Mouse (Mus musculus) stomach, postnatal 0 days (tissue): ENCODE data around the gene Cct3. TPM values are rescaled to one million over a fixed set of nuclear protein-coding genes. Genes with fewer than 3 reads are reported as not detected.

Source experiments
- ATAC-seq: fragments of 200-750 bp; cut with Nextera tagmentation; 2 replicates; pipeline ENCODE4 v1.8.0; 2017; ENCODE audit not compliant: low FRiP score, low TSS enrichment
- DNase-seq: peaks from one replicate; pipeline ENCODE4 v3.0.0-alpha.2; 2016; ENCODE audit warnings: low spot score
- H3K27ac ChIP-seq: fragments of 300-500 bp; sonication (generic); replicated peaks from 2 replicates; pipeline ENCODE4 v1.5.1; 2014; ENCODE audit warnings: mild to moderate bottlenecking, control low read depth
- H3K27me3 ChIP-seq: fragments of 300-500 bp; sonication (generic); 2 replicates; pipeline ENCODE4 v1.6.1; 2014; ENCODE audit warnings: low read length; ENCODE audit not compliant: control insufficient read depth, insufficient read depth
- H3K36me3 ChIP-seq: fragments of 300-500 bp; sonication (generic); 2 replicates; pipeline ENCODE4 v1.6.1; 2014; ENCODE audit warnings: low read length, mixed read lengths; ENCODE audit not compliant: control insufficient read depth, insufficient read depth
- H3K4me1 ChIP-seq: fragments of 300-500 bp; sonication (generic); replicated peaks from 2 replicates; pipeline ENCODE4 v1.6.1; 2014; ENCODE audit warnings: antibody characterized with exemption; ENCODE audit not compliant: control insufficient read depth, insufficient read depth
- H3K4me2 ChIP-seq: fragments of 300-500 bp; sonication (generic); replicated peaks from 2 replicates; pipeline ENCODE4 v1.6.1; 2014; ENCODE audit warnings: low read depth, mild to moderate bottlenecking, control low read depth, moderate library complexity
- H3K4me3 ChIP-seq: fragments of 300-500 bp; sonication (generic); 2 replicates; pipeline ENCODE4 v1.5.1; 2014; ENCODE audit warnings: low read depth, low read length, control low read depth
- H3K9ac ChIP-seq: fragments of 300-500 bp; sonication (generic); 2 replicates; pipeline ENCODE4 v1.6.1; 2014; ENCODE audit warnings: mild to moderate bottlenecking, low read length, control low read depth, mixed read lengths
- H3K9me3 ChIP-seq: fragments of 300-500 bp; sonication (generic); 2 replicates; pipeline ENCODE4 v1.6.1; 2016; ENCODE audit warnings: low read length; ENCODE audit not compliant: control insufficient read depth
- CTCF ChIP-seq: IDR thresholded peaks from 2 replicates; pipeline ENCODE4 v1.5.1; 2016; ENCODE audit warnings: antibody characterized with exemption, low read depth, mild to moderate bottlenecking, moderate library complexity
- EP300 ChIP-seq: optimal IDR thresholded peaks from 2 replicates; pipeline ENCODE3; 2016; ENCODE audit warnings: antibody characterized with exemption
- WGBS: fragments of 180-500 bp; shearing (Covaris S2); extraction: QIAGEN DNeasy Blood & Tissue Kit; methylation state at CpG from one replicate; pipeline ENCODE4 v1.1.7; 2014; 5-methylcytosine and 5-hydroxymethylcytosine counted together
- polyA plus RNA-seq: library from polyadenylated mRNA; unstranded; fragments of >200 nt; fragmentation: Nextera tagmentation; extraction: Ambion mirVana; gene quantifications from 2 replicates; pipeline ENCODE4 v1.2.1, GENCODE M21; 2015

Cct3 gene
- polyA plus RNA-seq, 1 experiment from 2014 or later: 233 TPM

DNA sequence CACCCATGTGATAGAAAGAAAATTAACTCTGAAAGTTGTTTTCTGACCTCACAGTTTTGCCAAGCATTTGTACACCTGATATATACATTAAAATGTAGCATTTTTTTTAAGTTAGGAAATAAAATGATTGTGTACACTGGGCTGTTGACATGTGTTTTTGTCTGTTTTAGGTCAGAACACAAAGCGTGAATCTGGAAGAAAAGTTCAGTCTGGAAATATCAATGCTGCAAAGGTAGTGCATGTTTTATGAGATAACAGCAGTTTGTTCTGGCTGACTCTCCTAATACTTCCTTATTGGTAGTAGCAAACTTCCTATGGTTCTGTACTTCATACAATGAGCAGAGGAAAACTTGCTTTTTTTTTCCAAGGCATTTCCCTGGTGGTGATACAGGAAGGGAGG lies 2.3 kb downstream of the Cct3 start:
- no peak overlapping the region for H3K4me3 ChIP-seq

DNA sequence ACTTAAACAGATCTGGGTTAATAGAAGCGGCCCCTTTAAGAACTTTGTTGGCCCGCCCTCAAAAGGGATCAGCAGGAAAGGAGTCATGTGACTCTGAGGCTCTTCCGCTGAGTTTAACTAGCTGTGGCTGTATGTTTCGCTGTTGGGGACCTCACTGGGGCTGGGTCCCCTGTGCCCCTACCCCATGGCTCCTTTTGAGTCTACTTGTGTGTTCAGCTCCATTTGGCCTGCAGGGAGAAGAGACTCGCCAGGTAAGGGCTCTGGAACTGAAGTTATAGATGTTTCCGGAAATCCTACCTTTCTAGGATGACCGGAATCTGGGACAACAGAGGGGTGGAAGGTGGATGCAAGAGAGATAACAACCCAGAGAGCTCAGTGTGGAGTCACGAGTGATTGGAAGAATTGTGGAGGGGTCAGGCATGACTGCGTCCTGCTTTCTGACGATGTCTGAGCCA lies 28.1 kb downstream of the Cct3 start, which contains the start of gene Glmp:
Glmp (plus strand) TSS at position 73 of the 455 bp plus-strand sequence.
- Histone ChIP-seq H3K9me3 (no peaks in the 10 kb centered on the region), H3K27me3 (no peaks in the 10 kb centered on the region), H3K9ac (peak within 1 kb of the TSS; percentile 76), H3K27ac (peak within 1 kb of the TSS; percentile 41; the same call in 1 of the 2 replicates), H3K4me2 (peak within 1 kb of the TSS; percentile 91), H3K36me3 (peaks cover 22% of the 10 kb centered on the region), H3K4me1 (peaks cover 3% of the 10 kb centered on the region; the same call in 1 of the 2 replicates), H3K4me3 (peak within 1 kb of the TSS; percentile 79)
- under 1% methylated on average over 10 of the region's 10 CpGs for WGBS
- TF ChIP-seq CTCF (no peak), EP300 (no peak)
- peak; percentile 68 for DNase-seq
- peak; percentile 78 for ATAC-seq

More for the DNA sequence above, 2.3 kb downstream of the Cct3 start:
- H3K9ac ChIP-seq: no peak overlapping the region
- no peak overlapping the region for H3K27ac ChIP-seq
- no peaks in the 10 kb centered on the region for H3K9me3 ChIP-seq
- TF ChIP-seq CTCF (no peak), EP300 (no peak)
- no peaks in the 10 kb centered on the region for H3K27me3 ChIP-seq
- H3K4me2 ChIP-seq: no peak overlapping the region
- DNase-seq (no peak), ATAC-seq (no peak)
- no peaks in the 10 kb centered on the region for H3K4me1 ChIP-seq
- WGBS: 73% methylated on average over 1 of the region's 1 CpGs
- peaks cover 18% of the 10 kb centered on the region for H3K36me3 ChIP-seq

DNA sequence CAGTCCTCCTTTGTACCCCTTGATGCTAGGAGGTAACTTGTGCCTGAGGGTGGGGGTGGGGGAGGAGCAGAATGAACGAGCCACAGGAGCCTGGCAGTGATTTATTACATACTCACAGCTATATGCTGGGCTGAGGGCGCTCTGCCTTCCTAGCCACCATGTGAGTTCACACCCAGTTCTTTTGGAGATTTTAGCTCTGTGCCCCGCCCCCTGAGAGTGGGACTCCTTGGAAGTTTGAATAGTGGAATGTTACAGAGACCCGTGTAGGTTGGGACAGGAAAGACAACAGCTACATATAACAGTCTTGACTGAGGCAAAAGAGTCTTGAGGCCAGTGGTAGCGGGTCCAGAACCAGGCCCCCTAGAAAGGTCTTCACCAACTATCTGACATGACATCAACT lies 32.0 kb downstream of the Cct3 start:
- no peak overlapping the region for H3K4me3 ChIP-seq
- 53% methylated on average over 5 of the region's 5 CpGs for WGBS

DNA sequence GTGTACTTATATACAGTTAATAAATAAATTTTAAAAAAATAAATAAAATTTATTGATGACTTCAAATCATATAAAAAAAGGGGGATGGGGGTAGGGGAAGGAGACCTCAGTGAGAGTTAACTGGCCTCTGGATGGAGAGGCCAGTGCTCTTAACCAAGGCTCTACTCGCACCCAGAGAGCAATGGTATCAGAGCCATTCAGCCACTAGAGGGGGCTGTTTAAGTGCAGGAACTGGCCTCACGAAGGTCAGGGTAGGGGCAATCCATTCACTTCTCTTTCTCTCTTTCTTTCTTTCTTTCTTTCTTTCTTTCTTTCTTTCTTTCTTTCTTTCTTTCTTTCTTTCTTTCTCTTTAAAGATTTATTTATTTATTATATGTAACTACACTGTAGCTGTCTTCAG lies 34.4 kb downstream of the Cct3 start:
- H3K4me1 ChIP-seq: no peaks in the 10 kb centered on the region
- ATAC-seq: no peak
- no peaks in the 10 kb centered on the region for H3K27me3 ChIP-seq
- H3K36me3 ChIP-seq: peaks cover 9% of the 10 kb centered on the region
- 42% methylated on average over 2 of the region's 2 CpGs for WGBS
- DNase-seq: peak; percentile 61
- no peak overlapping the region for H3K4me3 ChIP-seq
- no peak overlapping the region for H3K4me2 ChIP-seq
- TF ChIP-seq CTCF: peak; percentile 74
- no peak for TF ChIP-seq EP300
- H3K27ac ChIP-seq: no peak overlapping the region
- H3K9me3 ChIP-seq: no peaks in the 10 kb centered on the region
- H3K9ac ChIP-seq: no peak overlapping the region

More for the DNA sequence above, 32.0 kb downstream of the Cct3 start:
- no peak for DNase-seq
- peaks cover 9% of the 10 kb centered on the region for H3K36me3 ChIP-seq
- TF ChIP-seq CTCF (no peak), EP300 (no peak)
- H3K4me1 ChIP-seq: peaks cover 3% of the 10 kb centered on the region; the same call in 1 of the 2 replicates
- H3K27me3 ChIP-seq: no peaks in the 10 kb centered on the region
- H3K4me2 ChIP-seq: no peak overlapping the region
- H3K9me3 ChIP-seq: no peaks in the 10 kb centered on the region
- no peak overlapping the region for H3K27ac ChIP-seq
- ATAC-seq: no peak
- no peak overlapping the region for H3K9ac ChIP-seq

DNA sequence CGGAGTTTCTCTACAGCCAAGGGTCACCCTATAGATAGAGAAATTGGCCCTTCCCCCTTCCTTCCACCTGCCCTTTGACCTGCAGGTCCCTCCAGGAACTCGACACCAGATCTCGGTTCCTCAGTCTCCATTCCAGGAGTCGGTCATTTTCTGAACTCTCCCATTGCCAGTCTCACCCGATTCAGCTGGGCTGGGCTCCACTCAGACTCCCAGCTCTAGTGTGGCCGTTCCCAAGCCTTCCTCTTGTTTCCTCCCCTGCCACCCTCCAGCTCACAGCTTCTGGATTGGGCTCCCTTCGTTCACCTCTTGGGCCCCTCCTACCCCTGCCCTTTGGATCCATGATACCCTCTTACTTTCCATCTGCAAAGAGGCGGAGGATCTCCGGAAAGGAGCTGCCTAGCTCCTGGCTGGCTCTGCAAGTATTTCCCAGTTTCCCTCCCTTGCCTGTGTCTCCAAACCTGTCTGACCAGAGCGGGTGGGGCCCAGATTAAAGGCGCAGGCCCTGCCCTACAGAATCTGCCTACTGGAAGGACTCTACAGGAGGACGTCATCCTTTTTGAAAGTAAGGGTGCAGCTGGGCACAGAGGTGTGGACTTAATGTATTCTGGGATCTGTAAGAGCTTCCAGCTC lies 37.2 kb downstream of the Cct3 start:
- H3K9ac ChIP-seq: peak overlapping the region; percentile 63
- H3K27ac ChIP-seq: peak overlapping the region; percentile 95
- no peak for TF ChIP-seq CTCF
- peak; percentile 77 for TF ChIP-seq EP300
- ATAC-seq (peak; percentile 84), DNase-seq (peak; percentile 91)
- H3K36me3 ChIP-seq: peaks cover 6% of the 10 kb centered on the region; the same call in 1 of the 2 replicates
- peak overlapping the region; percentile 37 for H3K4me3 ChIP-seq
- no peaks in the 10 kb centered on the region for H3K9me3 ChIP-seq
- 38% methylated on average over 12 of the region's 12 CpGs for WGBS
- no peaks in the 10 kb centered on the region for H3K27me3 ChIP-seq
- H3K4me1 ChIP-seq: peaks cover 3% of the 10 kb centered on the region; the same call in 1 of the 2 replicates
- peak overlapping the region; percentile 52 for H3K4me2 ChIP-seq

DNA sequence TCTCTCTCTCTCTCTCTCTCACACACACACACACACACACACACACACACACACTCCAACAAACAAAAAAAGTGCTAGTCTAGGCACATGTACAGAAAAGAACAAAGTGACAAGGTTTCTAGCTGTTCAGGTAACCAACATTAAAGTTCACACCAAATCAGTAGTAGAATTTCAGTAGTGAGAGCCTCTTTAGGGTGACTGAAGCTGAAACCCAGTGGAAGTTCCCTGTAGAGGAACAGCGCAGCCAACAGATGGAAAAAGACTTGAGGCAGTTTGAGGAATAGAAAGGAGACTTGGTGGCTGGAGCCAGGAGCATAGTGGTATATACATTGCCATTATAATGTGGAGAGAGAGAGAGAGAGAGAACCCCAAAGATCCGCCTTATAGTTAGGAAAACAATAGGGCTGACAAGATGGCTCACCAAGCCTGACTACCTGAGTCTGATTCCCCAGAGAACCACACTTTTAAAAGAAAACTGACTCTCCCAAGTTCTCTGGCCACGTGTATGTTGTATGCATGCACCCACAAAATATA lies 38.1 kb downstream of the Cct3 start:
- no peaks in the 10 kb centered on the region for H3K27me3 ChIP-seq
- no peak for TF ChIP-seq CTCF
- no peak for TF ChIP-seq EP300
- H3K36me3 ChIP-seq: peaks cover 3% of the 10 kb centered on the region; the same call in 1 of the 2 replicates
- H3K4me1 ChIP-seq: peaks cover 3% of the 10 kb centered on the region; the same call in 1 of the 2 replicates
- H3K4me2 ChIP-seq: peak overlapping the region; percentile 73
- H3K9ac ChIP-seq: peak overlapping the region; percentile 90
- DNase-seq (no peak), ATAC-seq (no peak)
- peak overlapping the region; percentile 81 for H3K4me3 ChIP-seq
- H3K9me3 ChIP-seq: no peaks in the 10 kb centered on the region
- peak overlapping the region; percentile 95 for H3K27ac ChIP-seq
- 28% methylated on average over 3 of the region's 3 CpGs for WGBS
